Mouse (Mus musculus): Measurements from ENCODE around the gene Map1a. TPM values are rescaled to one million over a fixed set of nuclear protein-coding genes. Genes with fewer than 3 reads are reported as not detected.

Gene Map1a
- polyA plus RNA-seq (2012; rRNA removed), result 1.2 and 1.6 TPM in 2 replicates

- Histone ChIP-seq H3K27me3 (ENCODE audit: control insufficient read depth, insufficient read depth, low read length) (no peaks in the 10 kb centered on the region), H3K4me1 (ENCODE audit: control insufficient read depth, insufficient read depth, low read length) (peaks cover 6% of the 10 kb centered on the region), H3K4me3 (ENCODE audit: control insufficient read depth, low read depth, low read length) (peak within 1 kb of the TSS; percentile 93), H3K27ac (ENCODE audit: control insufficient read depth, insufficient read depth, low read depth, low read length) (peak within 1 kb of the TSS; percentile 90), H3K36me3 (ENCODE audit: control insufficient read depth, insufficient read depth, low read length) (no peaks in the 10 kb centered on the region)
- peak; percentile 53; the same call in 1 of the 2 replicates for TF ChIP-seq POLR2A (IDR thresholded peaks at IDR 0.05; ENCODE audit: control insufficient read depth, low read depth, low read length)
- TF ChIP-seq CTCF (IDR thresholded peaks at IDR 0.05; ENCODE audit: control insufficient read depth, insufficient read depth, insufficient replicate concordance, low read depth, low read length), result no peak
Measured at GRCm38 (mm10) chr2:121288901-121289729, at the start of gene Map1a. TSS of gene Map1a (plus strand) at chr2:121289600.

GRCm38 (mm10) chr2:121244099-121244498 lies 45.3 kb upstream of the Map1a start:
- peaks cover 4% of the 10 kb centered on the region for H3K36me3 ChIP-seq (ENCODE audit: control insufficient read depth, insufficient read depth, low read length)
- TF ChIP-seq POLR2A (IDR thresholded peaks at IDR 0.05; ENCODE audit: control insufficient read depth, low read depth, low read length), result no peak
- TF ChIP-seq CTCF (IDR thresholded peaks at IDR 0.05; ENCODE audit: control insufficient read depth, insufficient read depth, insufficient replicate concordance, low read depth, low read length), result no peak
- H3K4me3 ChIP-seq (ENCODE audit: control insufficient read depth, low read depth, low read length), result no peak overlapping the region
- H3K4me1 ChIP-seq (ENCODE audit: control insufficient read depth, insufficient read depth, low read length), result no peaks in the 10 kb centered on the region
- no peaks in the 10 kb centered on the region for H3K27me3 ChIP-seq (ENCODE audit: control insufficient read depth, insufficient read depth, low read length)
- H3K27ac ChIP-seq (ENCODE audit: control insufficient read depth, insufficient read depth, low read depth, low read length), result no peak overlapping the region

- no peak overlapping the region for H3K4me3 ChIP-seq (ENCODE audit: control insufficient read depth, low read depth, low read length)
- H3K27me3 ChIP-seq (ENCODE audit: control insufficient read depth, insufficient read depth, low read length), result no peaks in the 10 kb centered on the region
- TF ChIP-seq POLR2A (IDR thresholded peaks at IDR 0.05; ENCODE audit: control insufficient read depth, low read depth, low read length) (no peak), CTCF (IDR thresholded peaks at IDR 0.05; ENCODE audit: control insufficient read depth, insufficient read depth, insufficient replicate concordance, low read depth, low read length) (no peak)
- H3K36me3 ChIP-seq (ENCODE audit: control insufficient read depth, insufficient read depth, low read length), result peaks cover 7% of the 10 kb centered on the region; the same call in 1 of the 2 replicates
- H3K27ac ChIP-seq (ENCODE audit: control insufficient read depth, insufficient read depth, low read depth, low read length), result no peak overlapping the region
- no peaks in the 10 kb centered on the region for H3K4me1 ChIP-seq (ENCODE audit: control insufficient read depth, insufficient read depth, low read length)
Measured at GRCm38 (mm10) chr2:121249758-121250157, 39.6 kb upstream of the Map1a start.

- no peak for TF ChIP-seq CTCF (IDR thresholded peaks at IDR 0.05; ENCODE audit: control insufficient read depth, insufficient read depth, insufficient replicate concordance, low read depth, low read length)
- TF ChIP-seq POLR2A (IDR thresholded peaks at IDR 0.05; ENCODE audit: control insufficient read depth, low read depth, low read length), result no peak
- Histone ChIP-seq H3K4me3 (ENCODE audit: control insufficient read depth, low read depth, low read length) (no peak overlapping the region), H3K4me1 (ENCODE audit: control insufficient read depth, insufficient read depth, low read length) (no peaks in the 10 kb centered on the region), H3K36me3 (ENCODE audit: control insufficient read depth, insufficient read depth, low read length) (0 out of 2 replicates have a peak, but pooled peaks cover 1% of the 10 kb centered on the region), H3K27ac (ENCODE audit: control insufficient read depth, insufficient read depth, low read depth, low read length) (no peak overlapping the region), H3K27me3 (ENCODE audit: control insufficient read depth, insufficient read depth, low read length) (no peaks in the 10 kb centered on the region)
Measured at GRCm38 (mm10) chr2:121268446-121268845, 21.0 kb upstream of the Map1a start.

GRCm38 (mm10) chr2:121270521-121271235 lies 18.7 kb upstream of the Map1a start:
- Histone ChIP-seq H3K27ac (ENCODE audit: control insufficient read depth, insufficient read depth, low read depth, low read length) (peak overlapping the region; percentile 79), H3K4me1 (ENCODE audit: control insufficient read depth, insufficient read depth, low read length) (no peaks in the 10 kb centered on the region), H3K36me3 (ENCODE audit: control insufficient read depth, insufficient read depth, low read length) (0 out of 2 replicates have a peak, but pooled peaks cover 1% of the 10 kb centered on the region), H3K4me3 (ENCODE audit: control insufficient read depth, low read depth, low read length) (peak overlapping the region; percentile 90), H3K27me3 (ENCODE audit: control insufficient read depth, insufficient read depth, low read length) (no peaks in the 10 kb centered on the region)
- no peak for TF ChIP-seq CTCF (IDR thresholded peaks at IDR 0.05; ENCODE audit: control insufficient read depth, insufficient read depth, insufficient replicate concordance, low read depth, low read length)
- no peak for TF ChIP-seq POLR2A (IDR thresholded peaks at IDR 0.05; ENCODE audit: control insufficient read depth, low read depth, low read length)

GRCm38 (mm10) chr2:121271236-121271927 lies 18.0 kb upstream of the Map1a start, which contains the start of gene Trp53bp1:
TSS of gene Trp53bp1 (minus strand) at chr2:121271407.
- no peak for TF ChIP-seq CTCF (IDR thresholded peaks at IDR 0.05; ENCODE audit: control insufficient read depth, insufficient read depth, insufficient replicate concordance, low read depth, low read length)
- TF ChIP-seq POLR2A (IDR thresholded peaks at IDR 0.05; ENCODE audit: control insufficient read depth, low read depth, low read length), result peak; percentile 84
- peak within 1 kb of the TSS; percentile 90 for H3K4me3 ChIP-seq (ENCODE audit: control insufficient read depth, low read depth, low read length)
- 0 out of 2 replicates have a peak, but pooled peaks cover 1% of the 10 kb centered on the region for H3K36me3 ChIP-seq (ENCODE audit: control insufficient read depth, insufficient read depth, low read length)
- peak within 1 kb of the TSS; percentile 90 for H3K27ac ChIP-seq (ENCODE audit: control insufficient read depth, insufficient read depth, low read depth, low read length)
- H3K4me1 ChIP-seq (ENCODE audit: control insufficient read depth, insufficient read depth, low read length), result no peaks in the 10 kb centered on the region
- H3K27me3 ChIP-seq (ENCODE audit: control insufficient read depth, insufficient read depth, low read length), result no peaks in the 10 kb centered on the region

Measured in testis, adult 2 months (tissue).